Mouse (Mus musculus) cerebellum, postnatal 25 days (tissue): ENCODE results near the gene Fam19a3.

ENCODE experiments used
- DNase-seq, 2 experiments: peaks; one replicate each; pipeline ENCODE4 v3.0.0; 2021; ENCODE audit warnings: mixed read lengths in 2 of 2

The Fam19a3 gene

GRCm38 (mm10) chr3:104758406-104758805, 23.2 kb downstream of the Fam19a3 start:
- DNase-seq = peak; percentile 76 to 87

- DNase-seq = peak in 1 of 2 experiments; percentile 11
Observed at GRCm38 (mm10) chr3:104752845-104753244, 28.8 kb downstream of the Fam19a3 start.

GRCm38 (mm10) chr3:104743864-104744263, 37.8 kb downstream of the Fam19a3 start:
- no peak for DNase-seq

- DNase-seq = no peak
Observed at GRCm38 (mm10) chr3:104743161-104743560, 38.5 kb downstream of the Fam19a3 start.

- DNase-seq = no peak
Observed at GRCm38 (mm10) chr3:104741954-104742353, 39.7 kb downstream of the Fam19a3 start.

GRCm38 (mm10) chr3:104734654-104735053, 47.0 kb downstream of the Fam19a3 start:
- no peak for DNase-seq

GRCm38 (mm10) chr3:104732907-104733306, 48.7 kb downstream of the Fam19a3 start:
- DNase-seq = no peak

GRCm38 (mm10) chr3:104729270-104729839, 52.3 kb downstream of the Fam19a3 start:
- DNase-seq = no peak
